Mouse (Mus musculus): ENCODE results near the gene Adamts20. TPM values are rescaled to one million over a fixed set of nuclear protein-coding genes. Genes with fewer than 3 reads are reported as not detected.

The Adamts20 gene
- polyA plus RNA-seq, 1 experiment = 0.22 TPM

DNA sequence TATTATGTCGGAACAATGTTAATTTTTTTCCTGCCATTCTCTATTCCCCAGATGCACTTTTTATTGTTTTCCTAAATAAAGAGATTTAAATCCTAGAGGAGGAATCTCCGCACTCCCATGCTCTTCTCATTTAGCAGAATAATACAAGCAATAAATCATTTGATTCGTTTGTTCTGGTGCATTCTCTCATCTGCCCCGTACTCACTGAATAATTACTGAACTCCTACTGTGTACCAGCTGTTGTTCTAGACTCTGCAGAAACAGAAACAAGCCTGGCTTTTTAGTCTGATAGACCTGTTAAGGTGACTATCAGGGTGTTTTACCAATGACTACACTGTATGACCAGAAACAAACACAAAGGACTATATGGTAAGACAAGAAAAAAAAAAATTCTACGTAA, 29.7 kb downstream of the Adamts20 start:
- H3K36me3 ChIP-seq (ENCODE audit: control insufficient read depth, insufficient read depth, low read length) = no peaks in the 10 kb centered on the region
- H3K27me3 ChIP-seq (ENCODE audit: control insufficient read depth, insufficient read depth, low read length) = no peaks in the 10 kb centered on the region
- no peak for DNase-seq
- 96% methylated on average over 5 of the region's 5 CpGs for WGBS
- H3K27ac ChIP-seq (ENCODE audit: control insufficient read depth, insufficient read depth, low read length) = no peak overlapping the region
- TF ChIP-seq CTCF (IDR thresholded peaks at IDR 0.05; ENCODE audit: borderline replicate concordance, control insufficient read depth, extremely low read depth, insufficient read depth, low read length, poor library complexity) (no peak), POLR2A (IDR thresholded peaks at IDR 0.05; ENCODE audit: control insufficient read depth, extremely low read depth, insufficient read depth, low read length, poor library complexity) (no peak)
- no peaks in the 10 kb centered on the region for H3K4me1 ChIP-seq (replicated peaks; ENCODE audit: control insufficient read depth, insufficient read depth, low read length)
- no peak overlapping the region for H3K4me3 ChIP-seq (ENCODE audit: control insufficient read depth, insufficient read depth, low read length)

DNA sequence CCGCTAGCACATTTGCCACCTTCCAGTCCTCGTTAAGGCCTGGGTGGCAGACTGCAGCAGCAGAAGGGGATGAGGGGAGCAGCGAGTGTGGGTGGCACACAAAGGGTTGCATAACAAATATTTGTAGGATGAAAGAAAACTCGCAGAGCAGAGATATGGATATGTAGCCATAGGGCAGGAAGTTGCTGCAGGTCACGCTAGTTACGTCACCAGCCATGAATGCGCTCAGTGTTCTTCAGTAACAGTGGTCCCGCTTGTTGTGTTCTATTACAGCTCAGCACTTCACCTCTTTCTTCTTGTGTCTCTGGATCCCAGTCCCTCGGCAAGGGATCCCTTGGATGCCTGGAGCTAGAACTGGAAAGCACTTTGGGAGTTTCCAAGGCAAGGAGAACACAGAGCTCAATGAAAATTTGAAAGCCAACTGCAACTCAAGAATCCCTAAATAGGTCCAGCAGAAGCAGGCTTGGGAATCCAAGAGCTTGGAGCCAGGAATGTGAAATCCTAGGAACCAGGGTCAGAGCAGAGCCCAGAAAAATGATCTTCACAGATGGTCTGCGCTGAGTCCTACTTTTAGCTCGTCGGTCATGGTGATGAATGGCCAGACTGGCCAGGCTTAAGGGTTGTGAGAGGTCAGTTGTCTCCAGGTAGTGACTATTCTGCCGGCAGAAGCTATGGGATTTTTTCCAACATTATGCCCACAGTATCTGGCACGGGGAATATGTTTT, 34.4 kb downstream of the Adamts20 start:
- no peak overlapping the region for H3K4me3 ChIP-seq (ENCODE audit: control insufficient read depth, insufficient read depth, low read length)
- no peaks in the 10 kb centered on the region for H3K27me3 ChIP-seq (ENCODE audit: control insufficient read depth, insufficient read depth, low read length)
- WGBS = 89% methylated on average over 14 of the region's 14 CpGs
- no peak for DNase-seq
- no peak overlapping the region for H3K27ac ChIP-seq (ENCODE audit: control insufficient read depth, insufficient read depth, low read length)
- H3K4me1 ChIP-seq (replicated peaks; ENCODE audit: control insufficient read depth, insufficient read depth, low read length) = no peaks in the 10 kb centered on the region
- H3K36me3 ChIP-seq (ENCODE audit: control insufficient read depth, insufficient read depth, low read length) = no peaks in the 10 kb centered on the region
- no peak for TF ChIP-seq CTCF (IDR thresholded peaks at IDR 0.05; ENCODE audit: borderline replicate concordance, control insufficient read depth, extremely low read depth, insufficient read depth, low read length, poor library complexity)
- no peak for TF ChIP-seq POLR2A (IDR thresholded peaks at IDR 0.05; ENCODE audit: control insufficient read depth, extremely low read depth, insufficient read depth, low read length, poor library complexity)

DNA sequence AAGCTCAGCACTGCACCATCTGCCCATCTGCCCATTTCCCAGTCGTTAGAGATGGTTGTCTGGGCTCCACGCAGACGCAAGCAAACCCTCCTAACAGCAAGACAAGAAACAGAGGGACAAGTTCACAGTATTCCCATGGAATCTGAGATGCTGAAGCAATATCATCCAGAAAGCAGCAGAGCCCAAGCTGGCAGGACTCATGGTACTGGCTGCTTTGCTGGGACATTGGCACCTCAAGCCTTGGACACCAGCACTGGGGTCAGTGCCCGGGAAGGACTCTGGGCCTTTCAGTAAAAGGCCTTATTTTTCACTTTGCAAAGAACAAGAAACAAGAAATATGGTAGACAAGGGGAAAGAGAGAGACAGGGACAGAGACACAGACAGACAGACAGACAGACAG, 36.5 kb downstream of the Adamts20 start:
- Histone ChIP-seq H3K36me3 (ENCODE audit: control insufficient read depth, insufficient read depth, low read length) (no peaks in the 10 kb centered on the region), H3K27me3 (ENCODE audit: control insufficient read depth, insufficient read depth, low read length) (no peaks in the 10 kb centered on the region), H3K4me1 (replicated peaks; ENCODE audit: control insufficient read depth, insufficient read depth, low read length) (no peaks in the 10 kb centered on the region), H3K4me3 (ENCODE audit: control insufficient read depth, insufficient read depth, low read length) (no peak overlapping the region), H3K27ac (ENCODE audit: control insufficient read depth, insufficient read depth, low read length) (no peak overlapping the region)
- WGBS = 96% methylated on average over 4 of the region's 4 CpGs
- TF ChIP-seq POLR2A (IDR thresholded peaks at IDR 0.05; ENCODE audit: control insufficient read depth, extremely low read depth, insufficient read depth, low read length, poor library complexity) (no peak), CTCF (IDR thresholded peaks at IDR 0.05; ENCODE audit: borderline replicate concordance, control insufficient read depth, extremely low read depth, insufficient read depth, low read length, poor library complexity) (no peak)
- no peak for DNase-seq

DNA sequence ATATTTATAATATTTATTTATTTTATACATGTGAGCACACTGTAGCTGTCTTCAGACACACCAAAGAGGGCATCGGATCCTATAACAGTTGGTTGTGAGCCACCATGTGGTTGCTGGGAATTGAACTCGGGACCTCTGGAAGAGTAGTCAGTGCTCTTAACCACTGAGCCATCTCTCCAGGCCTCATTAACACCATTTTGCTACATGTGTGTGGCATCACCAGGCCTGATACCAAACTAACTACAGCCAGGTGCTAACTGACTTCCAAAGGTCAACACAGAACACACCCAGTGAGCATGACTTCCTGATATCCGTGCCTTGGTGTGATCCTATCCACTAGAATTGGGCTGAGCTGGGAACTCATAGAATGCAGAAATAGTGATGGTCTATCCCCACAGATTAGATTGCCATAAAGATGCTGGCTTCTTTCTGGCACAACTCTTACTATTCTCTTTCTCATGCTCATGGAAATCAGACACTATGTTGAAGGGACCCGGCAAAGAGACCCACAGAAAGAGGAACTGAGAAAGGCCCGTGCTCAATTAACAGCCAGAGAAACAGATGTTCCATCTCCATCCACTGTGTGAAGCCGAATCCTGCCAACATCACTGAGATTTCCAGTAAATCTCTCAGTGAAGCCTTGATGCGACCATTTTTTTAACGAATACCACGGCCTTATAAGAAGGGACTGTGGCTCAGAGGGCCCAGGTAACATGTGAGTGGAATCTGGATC, 37.6 kb downstream of the Adamts20 start:
- Histone ChIP-seq H3K4me3 (ENCODE audit: control insufficient read depth, insufficient read depth, low read length) (no peak overlapping the region), H3K36me3 (ENCODE audit: control insufficient read depth, insufficient read depth, low read length) (no peaks in the 10 kb centered on the region), H3K27me3 (ENCODE audit: control insufficient read depth, insufficient read depth, low read length) (no peaks in the 10 kb centered on the region), H3K27ac (ENCODE audit: control insufficient read depth, insufficient read depth, low read length) (no peak overlapping the region), H3K4me1 (replicated peaks; ENCODE audit: control insufficient read depth, insufficient read depth, low read length) (no peaks in the 10 kb centered on the region)
- WGBS = 60% methylated on average over 9 of the region's 9 CpGs
- TF ChIP-seq POLR2A (IDR thresholded peaks at IDR 0.05; ENCODE audit: control insufficient read depth, extremely low read depth, insufficient read depth, low read length, poor library complexity) = no peak
- no peak for TF ChIP-seq CTCF (IDR thresholded peaks at IDR 0.05; ENCODE audit: borderline replicate concordance, control insufficient read depth, extremely low read depth, insufficient read depth, low read length, poor library complexity)
- DNase-seq = no peak

DNA sequence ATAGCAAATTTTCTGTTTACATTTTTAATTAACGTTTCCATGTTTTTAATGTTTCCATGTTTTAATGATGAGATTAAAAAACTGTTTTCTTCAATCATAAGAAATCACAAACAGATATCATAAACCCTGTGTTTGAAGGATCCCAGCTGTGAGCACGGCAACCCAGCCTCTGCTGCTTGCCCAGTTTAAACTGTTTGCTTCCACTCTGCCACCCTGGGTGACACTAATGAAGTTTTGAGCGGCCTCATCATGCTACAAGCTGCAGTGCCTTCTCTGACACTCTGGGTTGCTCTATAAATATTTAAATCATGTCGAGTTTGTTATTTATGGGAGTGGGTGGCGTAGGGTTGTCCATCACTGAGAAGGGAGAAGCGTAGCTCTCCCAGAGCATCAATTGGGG, 44.7 kb downstream of the Adamts20 start:
- WGBS = 84% methylated on average over 6 of the region's 6 CpGs
- Histone ChIP-seq H3K27ac (ENCODE audit: control insufficient read depth, insufficient read depth, low read length) (no peak overlapping the region), H3K27me3 (ENCODE audit: control insufficient read depth, insufficient read depth, low read length) (no peaks in the 10 kb centered on the region), H3K36me3 (ENCODE audit: control insufficient read depth, insufficient read depth, low read length) (no peaks in the 10 kb centered on the region), H3K4me3 (ENCODE audit: control insufficient read depth, insufficient read depth, low read length) (no peak overlapping the region), H3K4me1 (replicated peaks; ENCODE audit: control insufficient read depth, insufficient read depth, low read length) (no peaks in the 10 kb centered on the region)
- no peak for DNase-seq
- TF ChIP-seq POLR2A (IDR thresholded peaks at IDR 0.05; ENCODE audit: control insufficient read depth, extremely low read depth, insufficient read depth, low read length, poor library complexity) = no peak
- no peak for TF ChIP-seq CTCF (IDR thresholded peaks at IDR 0.05; ENCODE audit: borderline replicate concordance, control insufficient read depth, extremely low read depth, insufficient read depth, low read length, poor library complexity)

DNA sequence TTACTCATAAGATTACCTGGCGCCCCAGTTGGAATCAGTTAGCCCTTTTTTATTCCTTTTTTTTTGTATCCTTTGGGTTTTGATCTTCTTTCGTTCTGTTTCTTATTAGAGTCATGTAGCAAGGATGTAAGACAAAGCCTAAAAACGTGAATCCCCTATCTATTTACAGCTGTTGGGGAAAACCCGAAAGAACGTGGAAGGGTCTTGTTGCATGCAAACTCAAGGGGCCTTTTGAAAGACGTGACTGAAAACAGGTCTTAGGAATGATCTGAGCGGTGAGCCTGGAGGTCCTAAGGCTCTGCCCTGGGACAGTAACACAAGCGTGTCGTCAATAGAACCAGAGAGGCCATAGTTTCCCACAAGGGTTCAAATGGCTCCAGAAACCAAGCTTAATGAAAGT, 46.1 kb downstream of the Adamts20 start:
- no peak for DNase-seq
- Histone ChIP-seq H3K4me1 (replicated peaks; ENCODE audit: control insufficient read depth, insufficient read depth, low read length) (no peaks in the 10 kb centered on the region), H3K36me3 (ENCODE audit: control insufficient read depth, insufficient read depth, low read length) (no peaks in the 10 kb centered on the region), H3K4me3 (ENCODE audit: control insufficient read depth, insufficient read depth, low read length) (no peak overlapping the region), H3K27me3 (ENCODE audit: control insufficient read depth, insufficient read depth, low read length) (no peaks in the 10 kb centered on the region), H3K27ac (ENCODE audit: control insufficient read depth, insufficient read depth, low read length) (no peak overlapping the region)
- TF ChIP-seq POLR2A (IDR thresholded peaks at IDR 0.05; ENCODE audit: control insufficient read depth, extremely low read depth, insufficient read depth, low read length, poor library complexity) = no peak
- no peak for TF ChIP-seq CTCF (IDR thresholded peaks at IDR 0.05; ENCODE audit: borderline replicate concordance, control insufficient read depth, extremely low read depth, insufficient read depth, low read length, poor library complexity)
- 92% methylated on average over 9 of the region's 9 CpGs for WGBS

Measured in thymus, adult 2 months (tissue).